Mouse (Mus musculus) testis, adult 2 months (tissue): Measurements from ENCODE around the gene Gpalpp1. TPM values are rescaled to one million over a fixed set of nuclear protein-coding genes. Genes with fewer than 3 reads are reported as not detected.

Experiments used
- H3K27ac ChIP-seq: fragments of 200-500 bp; 2 replicates; pipeline ENCODE4 v1.5.1; 2012; ENCODE audit warnings: low read depth, low read length; ENCODE audit not compliant: control insufficient read depth, insufficient read depth
- H3K27me3 ChIP-seq: fragments of 200-500 bp; 2 replicates; pipeline ENCODE4 v1.6.1; 2012; ENCODE audit warnings: mild to moderate bottlenecking, low read length, moderate library complexity; ENCODE audit not compliant: control insufficient read depth, insufficient read depth
- H3K36me3 ChIP-seq: fragments of 200-500 bp; 2 replicates; pipeline ENCODE4 v1.6.1; 2012; ENCODE audit warnings: mild to moderate bottlenecking, low read length; ENCODE audit not compliant: control insufficient read depth, insufficient read depth
- H3K4me1 ChIP-seq: fragments of 200-500 bp; 2 replicates; pipeline ENCODE4 v1.6.1; 2012; ENCODE audit warnings: low read length; ENCODE audit not compliant: control insufficient read depth, insufficient read depth
- H3K4me3 ChIP-seq: fragments of 200-500 bp; 2 replicates; pipeline ENCODE4 v1.5.1; 2012; ENCODE audit warnings: low read depth, mild to moderate bottlenecking, low read length, moderate library complexity, mixed read lengths; ENCODE audit not compliant: control insufficient read depth
- CTCF ChIP-seq: fragments of 200-500 bp; IDR thresholded peaks from 2 replicates; pipeline ENCODE4 v1.5.1; 2012; ENCODE audit warnings: low read depth, mild to moderate bottlenecking, inconsistent platforms, low read length, moderate library complexity; ENCODE audit not compliant: control insufficient read depth, insufficient read depth, insufficient replicate concordance
- POLR2A ChIP-seq: fragments of 200-500 bp; IDR thresholded peaks from 2 replicates; pipeline ENCODE4 v1.6.1; 2012; ENCODE audit warnings: low read depth, mild to moderate bottlenecking, inconsistent platforms, low read length, moderate library complexity; ENCODE audit not compliant: control insufficient read depth
- polyA plus RNA-seq: library from polyadenylated mRNA; depleted of rRNA; stranded (reverse); fragments of >200 nt; gene quantifications from 2 replicates; pipeline ENCODE4 v1.2.3, GENCODE M21; 2012

Gene Gpalpp1
- polyA plus RNA-seq, 1 experiment: 1.7 TPM

DNA sequence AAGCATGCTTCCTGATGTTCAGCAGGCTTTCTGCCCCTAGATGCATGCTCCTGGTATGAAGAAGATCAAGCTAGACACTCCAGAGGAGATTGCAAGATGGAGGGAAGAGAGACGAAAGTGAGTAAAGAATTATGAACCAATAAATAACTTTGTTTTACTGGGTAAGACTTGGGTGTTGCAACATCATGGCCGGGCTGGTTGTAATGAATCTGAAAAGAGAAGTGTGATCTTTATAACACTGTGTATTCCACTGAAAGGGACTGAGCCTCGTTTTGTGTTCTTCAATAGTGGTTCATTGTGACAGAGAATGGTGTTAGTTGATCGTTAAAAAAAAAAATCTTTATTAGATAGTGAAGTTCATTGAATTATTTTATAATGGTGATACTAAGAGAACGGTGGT is 5.2 kb upstream of the Gpalpp1 start:
- Histone ChIP-seq H3K36me3 (peaks cover 2% of the 10 kb centered on the region), H3K4me3 (no peak overlapping the region)

DNA sequence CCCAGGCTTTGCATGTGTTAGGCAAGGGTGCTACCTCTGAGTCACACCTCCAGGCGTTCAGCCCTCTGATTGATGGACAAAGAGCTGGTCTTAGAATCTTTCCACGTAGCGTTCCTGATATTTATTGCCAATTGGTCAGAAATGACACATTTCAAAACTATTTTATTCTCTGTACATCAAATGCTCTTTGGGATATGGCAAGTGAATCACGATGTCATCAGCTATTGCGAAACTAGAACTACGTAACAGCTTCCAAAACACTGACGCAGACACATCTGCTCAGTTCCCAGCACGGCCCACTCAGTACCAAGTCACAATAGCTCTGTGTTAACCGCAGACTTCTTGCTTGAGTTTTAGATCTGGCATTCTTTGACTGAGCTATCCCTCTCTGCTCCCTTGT is 11.0 kb downstream of the Gpalpp1 start:
- Histone ChIP-seq H3K27me3 (no peaks in the 10 kb centered on the region), H3K27ac (no peak overlapping the region), H3K4me3 (no peak overlapping the region), H3K4me1 (no peaks in the 10 kb centered on the region), H3K36me3 (no peaks in the 10 kb centered on the region; the same call in 1 of the 2 replicates)
- TF ChIP-seq CTCF (no peak), POLR2A (no peak)

More for the DNA sequence above, 5.2 kb upstream of the Gpalpp1 start:
- no peak overlapping the region for H3K27ac ChIP-seq
- H3K4me1 ChIP-seq: peaks cover 3% of the 10 kb centered on the region
- H3K27me3 ChIP-seq: no peaks in the 10 kb centered on the region
- TF ChIP-seq CTCF (no peak), POLR2A (no peak)

- Histone ChIP-seq H3K36me3 (no peaks in the 10 kb centered on the region; the same call in 1 of the 2 replicates), H3K27me3 (no peaks in the 10 kb centered on the region), H3K27ac (no peak overlapping the region), H3K4me3 (no peak overlapping the region), H3K4me1 (no peaks in the 10 kb centered on the region)
- TF ChIP-seq CTCF (no peak), POLR2A (no peak)
These were observed 12.7 kb downstream of the Gpalpp1 start for GRCm38 (mm10) chr14:76097815-76098214.

DNA sequence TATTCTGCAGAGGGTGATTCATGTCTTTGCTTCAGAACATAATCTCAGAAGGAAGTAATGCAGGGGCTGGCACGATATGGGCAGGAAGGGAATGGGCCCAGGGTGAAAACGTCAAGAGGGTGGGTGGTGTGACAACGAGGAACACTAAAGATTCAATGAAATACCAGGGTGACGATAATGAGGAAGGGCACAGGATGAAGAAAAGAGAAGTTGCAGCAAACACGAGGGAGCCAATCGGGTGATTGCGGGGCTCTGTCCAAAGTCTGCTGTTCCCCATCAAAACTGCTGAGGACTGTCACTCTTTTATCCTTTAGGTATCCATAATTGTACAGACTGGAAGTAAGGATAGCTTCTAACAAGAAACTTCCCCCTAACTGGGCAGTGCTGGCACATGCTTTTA is 13.3 kb downstream of the Gpalpp1 start:
- Histone ChIP-seq H3K27ac (no peak overlapping the region), H3K27me3 (no peaks in the 10 kb centered on the region), H3K36me3 (no peaks in the 10 kb centered on the region; the same call in 1 of the 2 replicates), H3K4me3 (no peak overlapping the region), H3K4me1 (no peaks in the 10 kb centered on the region)
- TF ChIP-seq CTCF (no peak), POLR2A (no peak)

GRCm38 (mm10) chr14:76084188-76084587 is 26.4 kb downstream of the Gpalpp1 start:
- H3K27ac ChIP-seq: no peak overlapping the region
- no peaks in the 10 kb centered on the region for H3K4me1 ChIP-seq
- H3K36me3 ChIP-seq: no peaks in the 10 kb centered on the region
- no peak for TF ChIP-seq POLR2A
- no peak for TF ChIP-seq CTCF
- H3K27me3 ChIP-seq: no peaks in the 10 kb centered on the region
- no peak overlapping the region for H3K4me3 ChIP-seq

DNA sequence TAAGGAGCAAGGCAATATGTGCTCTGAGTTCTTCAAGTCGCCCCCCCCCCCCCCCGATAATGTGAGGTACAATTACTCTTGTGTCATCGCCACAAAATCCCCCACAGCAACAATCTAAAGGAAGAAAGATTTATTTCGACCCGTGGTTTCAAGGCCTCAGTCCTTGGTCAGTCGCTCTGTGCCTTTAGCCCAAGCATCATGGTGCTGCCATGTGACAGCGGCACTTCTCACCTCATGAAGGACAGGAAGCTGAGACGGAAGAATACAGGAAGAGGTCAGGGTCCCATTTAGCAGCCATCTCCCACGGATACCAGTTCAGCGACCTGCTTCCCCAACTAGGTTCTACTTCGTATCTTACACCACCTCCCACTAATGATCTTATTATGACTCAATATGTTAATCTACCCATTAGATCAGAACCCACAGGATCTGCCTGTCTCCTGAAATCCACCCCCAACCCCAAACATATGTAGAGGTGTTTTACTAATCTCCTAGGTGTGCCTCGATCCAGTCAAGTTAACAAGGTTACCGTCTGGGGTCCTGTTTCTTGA is 28.4 kb downstream of the Gpalpp1 start:
- Histone ChIP-seq H3K27ac (no peak overlapping the region), H3K27me3 (no peaks in the 10 kb centered on the region), H3K36me3 (no peaks in the 10 kb centered on the region), H3K4me3 (peak overlapping the region; percentile 69), H3K4me1 (0 out of 2 replicates have a peak, but pooled peaks cover under 1% of the 10 kb centered on the region)
- TF ChIP-seq CTCF: no peak
- no peak for TF ChIP-seq POLR2A

GRCm38 (mm10) chr14:76081451-76081850 is 29.1 kb downstream of the Gpalpp1 start:
- Histone ChIP-seq H3K27me3 (no peaks in the 10 kb centered on the region), H3K4me1 (peaks cover 3% of the 10 kb centered on the region), H3K4me3 (peak overlapping the region; percentile 69), H3K36me3 (no peaks in the 10 kb centered on the region), H3K27ac (no peak overlapping the region)
- TF ChIP-seq CTCF: peak; percentile 35; the same call in 1 of the 2 replicates
- no peak for TF ChIP-seq POLR2A
